Mouse (Mus musculus) liver, embryonic 14.5 days (tissue): ENCODE results near the gene Gm33543. TPM values are rescaled to one million over a fixed set of nuclear protein-coding genes. Genes with fewer than 3 reads are reported as not detected.

Experiments
- ATAC-seq: fragments of 200-750 bp; cut with Nextera tagmentation; 2 replicates; pipeline ENCODE4 v1.8.0; 2017; ENCODE audit warnings: moderate number of reproducible peaks, mild to moderate bottlenecking, moderate library complexity; ENCODE audit not compliant: insufficient read depth
- DNase-seq, 3 experiments: peaks; one replicate each; pipeline ENCODE4 v3.0.0-alpha.2; 2012 to 2013; ENCODE audit warnings: low read depth in 3 of 3, low spot score in 3 of 3
- H3K27ac ChIP-seq: fragments of 300-500 bp; sonication (generic); 2 replicates; pipeline ENCODE4 v1.5.1; 2014; ENCODE audit warnings: moderate library complexity, mild to moderate bottlenecking, control low read depth, inconsistent platforms
- H3K27me3 ChIP-seq: fragments of 300-500 bp; sonication (generic); 2 replicates; pipeline ENCODE4 v1.6.1; 2014; ENCODE audit warnings: mild to moderate bottlenecking, low read length, moderate library complexity; ENCODE audit not compliant: control insufficient read depth, insufficient read depth
- H3K36me3 ChIP-seq: fragments of 300-500 bp; sonication (generic); replicated peaks from 2 replicates; pipeline ENCODE4 v1.6.1; 2014; ENCODE audit warnings: low read depth; ENCODE audit not compliant: control insufficient read depth, insufficient read depth
- H3K4me1 ChIP-seq, 2 experiments: fragments of 200-500 bp in 1 of 2; fragments of 300-500 bp in 1 of 2; sonication (generic) in 1 of 2; replicated peaks; 2 replicates each; pipeline ENCODE4 v1.6.1; 2012 to 2014; ENCODE audit warnings: antibody characterized with exemption in 1 of 2, inconsistent platforms in 1 of 2, low read length in 1 of 2; ENCODE audit not compliant: control insufficient read depth in 2 of 2, insufficient read depth in 2 of 2
- H3K4me2 ChIP-seq: fragments of 300-500 bp; sonication (generic); 2 replicates; pipeline ENCODE4 v1.6.1; 2014; ENCODE audit warnings: low read depth, mild to moderate bottlenecking, control low read depth, moderate library complexity
- H3K4me3 ChIP-seq, 2 experiments: fragments of 200-500 bp in 1 of 2; fragments of 300-500 bp in 1 of 2; sonication (generic) in 1 of 2; 2 replicates each; pipeline ENCODE4 v1.5.1; 2012 to 2014; ENCODE audit warnings: low read depth in 2 of 2, low read length in 2 of 2, mild to moderate bottlenecking in 2 of 2, control low read depth in 1 of 2, inconsistent platforms in 1 of 2, moderate library complexity in 1 of 2; ENCODE audit not compliant: insufficient read depth in 1 of 2
- H3K9ac ChIP-seq: fragments of 300-500 bp; sonication (generic); replicated peaks from 2 replicates; pipeline ENCODE4 v1.6.1; 2014; ENCODE audit warnings: mild to moderate bottlenecking, control low read depth, moderate library complexity
- H3K9me3 ChIP-seq: fragments of 300-500 bp; sonication (generic); 2 replicates; pipeline ENCODE4 v1.6.1; 2016; ENCODE audit warnings: low read length, mixed read lengths; ENCODE audit not compliant: control insufficient read depth
- CTCF ChIP-seq: IDR thresholded peaks from 2 replicates; pipeline ENCODE4 v1.5.1; 2016; ENCODE audit warnings: antibody characterized with exemption, low read depth, control low read depth
- EP300 ChIP-seq: IDR thresholded peaks from 2 replicates; pipeline ENCODE4 v1.6.1; 2016; ENCODE audit warnings: antibody characterized with exemption, low read depth
- WGBS: fragments of 180-500 bp; shearing (Covaris S2); extraction: QIAGEN DNeasy Blood & Tissue Kit; methylation state at CpG from one replicate; pipeline ENCODE4 v1.1.7; 2014; ENCODE audit not compliant: insufficient replicate concordance; 5-methylcytosine and 5-hydroxymethylcytosine counted together
- polyA plus RNA-seq, 2 experiments: library from polyadenylated mRNA; depleted of rRNA in 1 of 2; stranded (reverse) in 1 of 2; unstranded in 1 of 2; fragments of >200 nt; fragmentation: Nextera tagmentation in 1 of 2; extraction: Ambion mirVana in 1 of 2; gene quantifications; 2 replicates each; pipeline versions ENCODE4 v1.2.1 to v1.2.3; 2012 to 2014

The Gm33543 gene
- polyA plus RNA-seq, 2 experiments = not detected

GRCm38 (mm10) chr10:95846739-95847138 lies 4.0 kb upstream of the Gm33543 start:
- H3K27me3 ChIP-seq = no peaks in the 10 kb centered on the region
- no peak for ATAC-seq
- no peaks in the 10 kb centered on the region for H3K36me3 ChIP-seq
- WGBS = 66% methylated on average over 3 of the region's 3 CpGs
- no peak for DNase-seq
- H3K4me1 ChIP-seq = no peaks in the 10 kb centered on the region
- no peak for TF ChIP-seq CTCF
- TF ChIP-seq EP300 = no peak
- H3K9ac ChIP-seq = no peak overlapping the region
- H3K4me2 ChIP-seq = no peak overlapping the region
- H3K4me3 ChIP-seq = no peak overlapping the region
- H3K27ac ChIP-seq = no peak overlapping the region
- no peaks in the 10 kb centered on the region for H3K9me3 ChIP-seq

GRCm38 (mm10) chr10:95846281-95846680 lies 3.6 kb upstream of the Gm33543 start:
- ATAC-seq = no peak
- TF ChIP-seq EP300 (no peak), CTCF (no peak)
- Histone ChIP-seq H3K27ac (no peak overlapping the region), H3K4me2 (no peak overlapping the region), H3K4me3 (no peak overlapping the region), H3K9ac (no peak overlapping the region), H3K36me3 (no peaks in the 10 kb centered on the region), H3K27me3 (no peaks in the 10 kb centered on the region), H3K4me1 (no peaks in the 10 kb centered on the region), H3K9me3 (no peaks in the 10 kb centered on the region)
- DNase-seq = no peak

DNA sequence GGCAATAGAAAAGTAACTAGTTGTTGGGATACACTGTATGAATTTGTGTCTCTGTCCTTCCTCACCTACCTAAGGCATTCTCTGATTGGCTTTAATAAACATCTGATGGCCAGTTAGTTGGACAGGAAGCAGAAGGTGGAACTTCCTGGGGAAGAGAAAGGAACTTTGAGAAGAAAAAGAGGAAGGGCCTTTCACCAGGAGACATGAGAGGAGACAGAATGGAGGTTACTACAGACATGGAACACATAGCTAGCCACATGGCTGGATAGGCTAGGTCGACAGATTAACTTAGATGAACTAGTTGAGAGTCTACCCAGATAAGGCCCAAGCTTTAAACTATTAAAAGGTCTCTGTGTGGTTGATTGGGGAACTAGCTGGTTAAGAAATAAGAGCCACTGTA lies 1.1 kb upstream of the Gm33543 start:
- Histone ChIP-seq H3K4me3 (no peak overlapping the region), H3K9me3 (no peaks in the 10 kb centered on the region), H3K27ac (no peak overlapping the region), H3K4me1 (no peaks in the 10 kb centered on the region), H3K36me3 (no peaks in the 10 kb centered on the region), H3K4me2 (no peak overlapping the region), H3K9ac (no peak overlapping the region), H3K27me3 (no peaks in the 10 kb centered on the region)
- ATAC-seq = no peak
- no peak for TF ChIP-seq EP300
- WGBS = 26% methylated on average over 1 of the region's 1 CpGs
- no peak for DNase-seq

GRCm38 (mm10) chr10:95841241-95841640 lies 1.5 kb downstream of the Gm33543 start:
- H3K4me1 ChIP-seq = no peaks in the 10 kb centered on the region; a peak in 1 of 4 replicates
- 66% methylated on average over 3 of the region's 3 CpGs for WGBS
- no peak for ATAC-seq
- H3K9me3 ChIP-seq = no peaks in the 10 kb centered on the region
- TF ChIP-seq EP300 = no peak
- no peak overlapping the region for H3K4me2 ChIP-seq
- no peak overlapping the region for H3K4me3 ChIP-seq
- H3K27ac ChIP-seq = no peak overlapping the region
- no peaks in the 10 kb centered on the region for H3K36me3 ChIP-seq
- DNase-seq = no peak
- H3K27me3 ChIP-seq = no peaks in the 10 kb centered on the region
- H3K9ac ChIP-seq = no peak overlapping the region

- Histone ChIP-seq H3K9ac (no peak overlapping the region), H3K27ac (no peak overlapping the region), H3K36me3 (no peaks in the 10 kb centered on the region), H3K4me2 (no peak overlapping the region), H3K4me3 (no peak overlapping the region), H3K27me3 (no peaks in the 10 kb centered on the region), H3K9me3 (no peaks in the 10 kb centered on the region), H3K4me1 (no peaks in the 10 kb centered on the region; a peak in 1 of 4 replicates)
- ATAC-seq = no peak
- no peak for TF ChIP-seq CTCF
- TF ChIP-seq EP300 = no peak
- DNase-seq = no peak
- WGBS = 92% methylated on average over 3 of the region's 3 CpGs
Measured at GRCm38 (mm10) chr10:95839803-95840202, 2.9 kb downstream of the Gm33543 start.

DNA sequence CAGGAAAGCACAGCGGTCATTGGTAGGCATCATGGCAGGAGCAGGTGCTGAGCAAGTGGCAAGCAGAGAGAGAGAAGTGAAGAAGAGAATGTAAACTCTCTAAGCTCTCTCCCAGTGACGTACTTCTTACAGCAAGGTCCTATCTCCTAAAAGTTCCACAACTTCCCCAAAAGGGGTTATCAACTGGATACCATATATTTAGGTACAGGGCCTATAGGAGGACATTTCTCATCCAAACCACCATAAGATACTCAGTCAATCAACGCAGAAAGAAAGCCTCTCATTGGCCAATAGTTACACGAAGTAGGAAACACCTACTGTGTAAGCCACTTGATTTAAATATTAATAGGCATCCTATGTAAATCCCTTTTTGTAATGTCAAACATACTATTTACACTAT lies 3.7 kb downstream of the Gm33543 start:
- no peak for DNase-seq
- Histone ChIP-seq H3K9ac (no peak overlapping the region), H3K4me2 (no peak overlapping the region), H3K27me3 (no peaks in the 10 kb centered on the region), H3K27ac (no peak overlapping the region), H3K4me3 (no peak overlapping the region), H3K36me3 (no peaks in the 10 kb centered on the region), H3K9me3 (no peaks in the 10 kb centered on the region), H3K4me1 (no peaks in the 10 kb centered on the region; a peak in 1 of 4 replicates)
- no peak for ATAC-seq
- no peak for TF ChIP-seq EP300
- no peak for TF ChIP-seq CTCF
- 51% methylated on average over 4 of the region's 4 CpGs for WGBS
